In the genomic region with DNA sequence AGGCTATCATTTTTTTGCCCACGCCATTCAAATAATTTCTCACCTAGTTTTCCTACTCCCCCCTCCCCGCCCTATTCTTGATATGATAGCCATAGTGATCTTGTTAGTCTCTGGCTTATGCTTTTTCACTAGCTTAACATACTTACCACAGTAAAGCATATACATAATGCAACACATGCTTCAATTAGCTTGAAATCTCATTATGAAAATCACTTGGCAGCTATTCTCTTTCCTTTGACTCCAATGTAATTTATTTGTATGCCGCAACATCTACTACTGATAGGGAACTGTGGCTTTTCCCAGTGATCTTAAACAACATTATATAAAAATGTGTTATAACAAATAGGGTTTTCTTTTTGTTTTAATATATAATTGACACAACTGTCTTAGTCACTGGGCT, we compare ENCODE assay signal across 23 mouse cellular contexts. TPM values are rescaled to one million over a fixed set of nuclear protein-coding genes. Genes with fewer than 3 reads are reported as not detected.
A peak's percentile ranks its signal among the peaks of the same experiment; 100 is the strongest.
DNase-seq lines count a peak whose midpoint lies in the region; ATAC-seq and TF ChIP-seq lines count a peak whose summit lies in the region.
"Had no signal": no experiment of that assay in that cellular context is flagged by ENCODE, and none has a peak within 500 bp of the region (broad histone marks: within the 10 kb centered on the region; RNA-seq: fewer than 3 reads in every experiment).

No protein-coding gene starts in this region.

- no peak for TF ChIP-seq CTCF in brain, embryonic 14.5 days (IDR thresholded peaks at IDR 0.05; ENCODE audit: borderline replicate concordance, extremely low read depth, insufficient read depth, insufficient read length)

- H3K4me3 ChIP-seq in forebrain, embryonic 14.5 days (ENCODE audit: low read depth, low read length): no peak overlapping the region
- no peak overlapping the region for H3K4me3 ChIP-seq in forebrain, embryonic 12.5 days (replicated peaks)
- no peak overlapping the region for H3K4me3 ChIP-seq in forebrain, embryonic 15.5 days
- no peak overlapping the region for H3K4me3 ChIP-seq in forebrain, embryonic 11.5 days (ENCODE audit: low read depth, low read length)
- no peak overlapping the region for H3K4me3 ChIP-seq in forebrain, embryonic 16.5 days (replicated peaks; ENCODE audit: low read length)
- H3K4me3 ChIP-seq in forebrain, embryonic 13.5 days: no peak overlapping the region

- H3K27me3 ChIP-seq in forebrain, embryonic 14.5 days (replicated peaks; ENCODE audit: control insufficient read depth, insufficient read depth, low read length): no peaks in the 10 kb centered on the region
- no peaks in the 10 kb centered on the region for H3K27me3 ChIP-seq in forebrain, embryonic 12.5 days
- H3K27me3 ChIP-seq in forebrain, embryonic 15.5 days: no peaks in the 10 kb centered on the region
- H3K27me3 ChIP-seq in forebrain, embryonic 11.5 days (ENCODE audit: control insufficient read depth, insufficient read depth, low read length): no peaks in the 10 kb centered on the region
- no peaks in the 10 kb centered on the region for H3K27me3 ChIP-seq in forebrain, embryonic 16.5 days (replicated peaks; ENCODE audit: control insufficient read depth, insufficient read depth, low read length)
- no peaks in the 10 kb centered on the region for H3K27me3 ChIP-seq in forebrain, embryonic 13.5 days
- H3K27me3 ChIP-seq: CH12.LX, Patski had no signal

- peak; percentile 70 for DNase-seq in forebrain, embryonic 14.5 days (ENCODE audit: low spot score)
- no peak for DNase-seq in forebrain, embryonic 11.5 days (ENCODE audit: low spot score)
- peak; percentile 67 for DNase-seq in brain, embryonic 14.5 days (ENCODE audit: low read depth)
- DNase-seq in ovary, postnatal 10 days (ENCODE audit: low spot score): no peak
- DNase-seq: adrenal gland, adult 2 months; adrenal gland, adult 8-10 months; adrenal gland, postnatal 10 days; adrenal gland, postnatal 14 days; adrenal gland, postnatal 25 days; adrenal gland, postnatal 36 days; B cell, adult 2 months; cerebellum, adult 11 months; cerebellum, adult 11-12 months; cerebellum, adult 18-20 months had no signal

- H3K4me1 ChIP-seq in forebrain, embryonic 14.5 days (ENCODE audit: control insufficient read depth, insufficient read depth, low read length): no peaks in the 10 kb centered on the region
- no peaks in the 10 kb centered on the region for H3K4me1 ChIP-seq in forebrain, embryonic 12.5 days
- H3K4me1 ChIP-seq in forebrain, embryonic 15.5 days: peaks cover 3% of the 10 kb centered on the region; the same call in 1 of the 2 replicates
- H3K4me1 ChIP-seq in forebrain, embryonic 11.5 days (replicated peaks; ENCODE audit: control insufficient read depth, insufficient read depth, low read length): no peaks in the 10 kb centered on the region
- 0 out of 2 replicates have a peak, but pooled peaks cover 2% of the 10 kb centered on the region for H3K4me1 ChIP-seq in forebrain, embryonic 16.5 days (replicated peaks; ENCODE audit: control insufficient read depth, insufficient read depth, low read length)
- H3K4me1 ChIP-seq in forebrain, embryonic 13.5 days: no peaks in the 10 kb centered on the region

- H3K4me2 ChIP-seq in forebrain, embryonic 14.5 days (ENCODE audit: low read length): no peak overlapping the region
- H3K4me2 ChIP-seq in forebrain, embryonic 12.5 days: no peak overlapping the region
- H3K4me2 ChIP-seq in forebrain, embryonic 15.5 days (replicated peaks): no peak overlapping the region
- no peak overlapping the region for H3K4me2 ChIP-seq in forebrain, embryonic 11.5 days (ENCODE audit: low read depth, low read length, severe bottlenecking)
- H3K4me2 ChIP-seq in forebrain, embryonic 16.5 days (ENCODE audit: low read length): no peak overlapping the region
- H3K4me2 ChIP-seq in forebrain, embryonic 13.5 days: no peak overlapping the region

- no peak for TF ChIP-seq POLR2A in brain, embryonic 14.5 days (IDR thresholded peaks at IDR 0.05; ENCODE audit: borderline replicate concordance, extremely low read depth, insufficient read depth, insufficient read length, poor library complexity, severe bottlenecking)

- no peak for ATAC-seq in forebrain, embryonic 14.5 days
- ATAC-seq in forebrain, embryonic 12.5 days (ENCODE audit: low FRiP score): no peak
- ATAC-seq in forebrain, embryonic 15.5 days (replicated peaks): 0 out of 2 replicates have a peak, but pooled peaks have one; percentile 26
- no peak for ATAC-seq in forebrain, embryonic 11.5 days (replicated peaks; ENCODE audit: low FRiP score)
- 0 out of 2 replicates have a peak, but pooled peaks have one; percentile 43 for ATAC-seq in forebrain, embryonic 16.5 days
- ATAC-seq in forebrain, embryonic 13.5 days: no peak; the same call in 1 of the 2 replicates
- ATAC-seq: activated CD4-positive, CD25-positive, alpha-beta regulatory T cell, adult 4 months; CD4-positive, CD25-positive, alpha-beta regulatory T cell, adult 4 months; Patski had no signal

- no peak overlapping the region for H3K27ac ChIP-seq in forebrain, embryonic 14.5 days (ENCODE audit: low read depth, low read length)
- no peak overlapping the region for H3K27ac ChIP-seq in forebrain, embryonic 12.5 days
- H3K27ac ChIP-seq in forebrain, embryonic 15.5 days (replicated peaks): 0 out of 2 replicates have a peak overlapping the region, but pooled peaks have one; percentile 34
- no peak overlapping the region for H3K27ac ChIP-seq in forebrain, embryonic 11.5 days (ENCODE audit: low read depth, low read length)
- no peak overlapping the region for H3K27ac ChIP-seq in forebrain, embryonic 16.5 days (ENCODE audit: low read length)
- no peak overlapping the region for H3K27ac ChIP-seq in forebrain, embryonic 13.5 days

- H3K9ac ChIP-seq in forebrain, embryonic 14.5 days (ENCODE audit: low read length): no peak overlapping the region
- no peak overlapping the region for H3K9ac ChIP-seq in forebrain, embryonic 12.5 days
- no peak overlapping the region for H3K9ac ChIP-seq in forebrain, embryonic 15.5 days (replicated peaks)
- H3K9ac ChIP-seq in forebrain, embryonic 11.5 days (ENCODE audit: low read length): no peak overlapping the region
- H3K9ac ChIP-seq in forebrain, embryonic 16.5 days (replicated peaks; ENCODE audit: low read depth, low read length): no peak overlapping the region
- no peak overlapping the region for H3K9ac ChIP-seq in forebrain, embryonic 13.5 days

- 80% methylated on average over 3 of the region's 3 CpGs for WGBS in forebrain, embryonic 14.5 days
- WGBS in forebrain, embryonic 12.5 days: 92% methylated on average over 3 of the region's 3 CpGs
- WGBS in forebrain, embryonic 15.5 days: 66% methylated on average over 3 of the region's 3 CpGs
- WGBS in forebrain, embryonic 11.5 days: 96% methylated on average over 3 of the region's 3 CpGs
- 65% methylated on average over 3 of the region's 3 CpGs for WGBS in forebrain, embryonic 16.5 days
- 87% methylated on average over 3 of the region's 3 CpGs for WGBS in forebrain, embryonic 13.5 days

- no peaks in the 10 kb centered on the region for H3K9me3 ChIP-seq in forebrain, embryonic 14.5 days (replicated peaks; ENCODE audit: control insufficient read depth, low read length)
- no peaks in the 10 kb centered on the region for H3K9me3 ChIP-seq in forebrain, embryonic 12.5 days
- H3K9me3 ChIP-seq in forebrain, embryonic 15.5 days: no peaks in the 10 kb centered on the region
- no peaks in the 10 kb centered on the region for H3K9me3 ChIP-seq in forebrain, embryonic 11.5 days (ENCODE audit: control insufficient read depth, low read length)
- H3K9me3 ChIP-seq in forebrain, embryonic 16.5 days (ENCODE audit: control insufficient read depth, low read length): no peaks in the 10 kb centered on the region
- H3K9me3 ChIP-seq in forebrain, embryonic 13.5 days (replicated peaks): peaks cover 6% of the 10 kb centered on the region; the same call in 1 of the 2 replicates
- H3K9me3 ChIP-seq: G1E had no signal

- H3K36me3 ChIP-seq in forebrain, embryonic 14.5 days (ENCODE audit: control insufficient read depth, insufficient read depth, low read length): no peaks in the 10 kb centered on the region
- no peaks in the 10 kb centered on the region for H3K36me3 ChIP-seq in forebrain, embryonic 12.5 days (replicated peaks)
- no peaks in the 10 kb centered on the region for H3K36me3 ChIP-seq in forebrain, embryonic 15.5 days
- no peaks in the 10 kb centered on the region for H3K36me3 ChIP-seq in forebrain, embryonic 11.5 days (ENCODE audit: control insufficient read depth, insufficient read depth, low read length)
- no peaks in the 10 kb centered on the region for H3K36me3 ChIP-seq in forebrain, embryonic 16.5 days (ENCODE audit: control insufficient read depth, insufficient read depth)
- no peaks in the 10 kb centered on the region for H3K36me3 ChIP-seq in forebrain, embryonic 13.5 days (ENCODE audit: poor library complexity, severe bottlenecking)

RNA-seq across cellular contexts. Expression of a gene that starts 53.7 kb away (rescaled TPM):
- polyA plus RNA-seq in forebrain, embryonic 14.5 days (2014; fragmentation: Nextera tagmentation; extraction: Ambion mirVana): 12.6 and 14.3 TPM in 2 replicates
- polyA plus RNA-seq in forebrain, embryonic 12.5 days (2016; fragmentation: Nextera tagmentation; extraction: Ambion mirVana): 14.9 and 16.2 TPM in 2 replicates
- polyA plus RNA-seq in forebrain, embryonic 15.5 days (2015; fragmentation: Nextera tagmentation; extraction: Ambion mirVana): 19.5 and 21.2 TPM in 2 replicates
- 17.1 and 18.4 TPM in 2 replicates for polyA plus RNA-seq in forebrain, embryonic 11.5 days (2014; fragmentation: Nextera tagmentation; extraction: Ambion mirVana)
- polyA plus RNA-seq in forebrain, embryonic 16.5 days (2015; fragmentation: Nextera tagmentation; extraction: Ambion mirVana): 20.1 and 23.7 TPM in 2 replicates
- 14.4 and 15.1 TPM in 2 replicates for polyA plus RNA-seq in forebrain, embryonic 13.5 days (2015; fragmentation: Nextera tagmentation; extraction: Ambion mirVana)
- polyA plus RNA-seq in brain, embryonic 14.5 days (2012; rRNA removed): 17.2 and 20.8 TPM in 2 replicates

Comparison
In these comparisons a context has a peak if more than half of its experiments do, and no peak if none do; other contexts are left out.
1. ATAC-seq: peak in forebrain, embryonic 15.5 days (single experiment) and forebrain, embryonic 16.5 days (single experiment); none in forebrain, embryonic 14.5 days (single experiment), forebrain, embryonic 12.5 days (single experiment), forebrain, embryonic 11.5 days (single experiment) and forebrain, embryonic 13.5 days (single experiment).
2. DNase-seq: peak in forebrain, embryonic 14.5 days (single experiment) and brain, embryonic 14.5 days (single experiment); none in forebrain, embryonic 11.5 days (single experiment) and ovary, postnatal 10 days (single experiment).